Mouse (Mus musculus) embryonic facial prominence, embryonic 12.5 days (tissue): ENCODE measurements around the gene Max. TPM values are rescaled to one million over a fixed set of nuclear protein-coding genes. Genes with fewer than 3 reads are reported as not detected.
A peak's percentile ranks its signal among the peaks of the same experiment; 100 is the strongest.

Source experiments
- ATAC-seq: fragments of 200-750 bp; cut with Nextera tagmentation; 2 replicates; pipeline ENCODE4 v1.8.0; 2017; ENCODE audit not compliant: insufficient number of reproducible peaks, insufficient read depth, low FRiP score, low TSS enrichment
- H3K27ac ChIP-seq: fragments of 300-500 bp; sonication (generic); 2 replicates; pipeline ENCODE4 v1.5.1; 2016; ENCODE audit warnings: mild to moderate bottlenecking
- H3K27me3 ChIP-seq: fragments of 300-500 bp; sonication (generic); 2 replicates; pipeline ENCODE4 v1.6.1; 2016; ENCODE audit warnings: mild to moderate bottlenecking, moderate library complexity
- H3K36me3 ChIP-seq: fragments of 300-500 bp; sonication (generic); 2 replicates; pipeline ENCODE4 v1.6.1; 2016; ENCODE audit warnings: mild to moderate bottlenecking
- H3K4me1 ChIP-seq: fragments of 300-500 bp; sonication (generic); 2 replicates; pipeline ENCODE4 v1.6.1; 2016
- H3K4me2 ChIP-seq: fragments of 300-500 bp; sonication (generic); replicated peaks from 2 replicates; pipeline ENCODE4 v1.6.1; 2016; ENCODE audit warnings: mild to moderate bottlenecking, moderate library complexity
- H3K4me3 ChIP-seq: fragments of 300-500 bp; sonication (generic); 2 replicates; pipeline ENCODE4 v1.5.1; 2016; ENCODE audit warnings: mild to moderate bottlenecking
- H3K9ac ChIP-seq: fragments of 300-500 bp; sonication (generic); 2 replicates; pipeline ENCODE4 v1.6.1; 2016; ENCODE audit warnings: mild to moderate bottlenecking, moderate library complexity
- H3K9me3 ChIP-seq: fragments of 300-500 bp; sonication (generic); 2 replicates; pipeline ENCODE4 v1.6.1; 2016; ENCODE audit warnings: mild to moderate bottlenecking, moderate library complexity
- WGBS: fragments of 180-500 bp; shearing (Covaris S2); methylation state at CpG from one replicate; pipeline ENCODE4 v1.1.7; 2016; 5-methylcytosine and 5-hydroxymethylcytosine counted together
- polyA plus RNA-seq: library from polyadenylated mRNA; unstranded; fragments of >200 nt; fragmentation: Nextera tagmentation; extraction: Ambion mirVana; gene quantifications from 2 replicates; pipeline ENCODE4 v1.2.1, GENCODE M21; 2016

The Max gene
- polyA plus RNA-seq: 13.1 and 14.1 TPM in 2 replicates

GRCm38 (mm10) chr12:76961932-76962891 is at the start of gene Max:
Gene Max (minus strand): TSS chr12:76962201.
- Histone ChIP-seq H3K4me3 (peak within 1 kb of the TSS; percentile 90), H3K4me1 (no peaks in the 10 kb centered on the region; the same call in 1 of the 2 replicates), H3K27ac (no peak within 1 kb of the TSS), H3K9ac (peak within 1 kb of the TSS; percentile 79), H3K9me3 (no peaks in the 10 kb centered on the region), H3K27me3 (no peaks in the 10 kb centered on the region), H3K36me3 (peaks cover 9% of the 10 kb centered on the region; the same call in 1 of the 2 replicates), H3K4me2 (peak within 1 kb of the TSS; percentile 89)
- 1% methylated on average over 72 of the region's 73 CpGs for WGBS
- ATAC-seq: peak; percentile 99

GRCm38 (mm10) chr12:77011092-77011720 is 49.2 kb upstream of the Max start:
- no peak for ATAC-seq
- peaks cover 5% of the 10 kb centered on the region; the same call in 1 of the 2 replicates for H3K27me3 ChIP-seq
- H3K9me3 ChIP-seq: no peaks in the 10 kb centered on the region
- H3K36me3 ChIP-seq: no peaks in the 10 kb centered on the region
- no peak overlapping the region for H3K27ac ChIP-seq
- no peak overlapping the region for H3K9ac ChIP-seq
- H3K4me3 ChIP-seq: no peak overlapping the region
- no peak overlapping the region for H3K4me2 ChIP-seq
- no peaks in the 10 kb centered on the region for H3K4me1 ChIP-seq
- 56% methylated on average over 6 of the region's 6 CpGs for WGBS

- 63% methylated on average over 20 of the region's 20 CpGs for WGBS
- Histone ChIP-seq H3K9ac (no peak overlapping the region), H3K27ac (no peak overlapping the region), H3K9me3 (no peaks in the 10 kb centered on the region), H3K27me3 (peaks cover 5% of the 10 kb centered on the region; the same call in 1 of the 2 replicates), H3K4me3 (no peak overlapping the region), H3K36me3 (no peaks in the 10 kb centered on the region), H3K4me1 (no peaks in the 10 kb centered on the region), H3K4me2 (no peak overlapping the region)
- ATAC-seq: no peak
Measured at GRCm38 (mm10) chr12:77009202-77010030, 47.4 kb upstream of the Max start.

GRCm38 (mm10) chr12:77004893-77005292 is 42.9 kb upstream of the Max start:
- H3K4me2 ChIP-seq: no peak overlapping the region
- H3K4me3 ChIP-seq: no peak overlapping the region
- H3K4me1 ChIP-seq: peaks cover 4% of the 10 kb centered on the region; the same call in 1 of the 2 replicates
- no peaks in the 10 kb centered on the region for H3K9me3 ChIP-seq
- no peak for ATAC-seq
- peaks cover 9% of the 10 kb centered on the region; the same call in 1 of the 2 replicates for H3K27me3 ChIP-seq
- WGBS: 40% methylated on average over 10 of the region's 10 CpGs
- H3K36me3 ChIP-seq: no peaks in the 10 kb centered on the region
- no peak overlapping the region for H3K27ac ChIP-seq
- H3K9ac ChIP-seq: no peak overlapping the region

GRCm38 (mm10) chr12:77002551-77003228 is 40.7 kb upstream of the Max start:
- no peak overlapping the region for H3K4me2 ChIP-seq
- no peak overlapping the region for H3K9ac ChIP-seq
- no peak overlapping the region for H3K27ac ChIP-seq
- H3K4me3 ChIP-seq: no peak overlapping the region
- H3K36me3 ChIP-seq: no peaks in the 10 kb centered on the region
- peaks cover 9% of the 10 kb centered on the region; the same call in 1 of the 2 replicates for H3K27me3 ChIP-seq
- 82% methylated on average over 8 of the region's 8 CpGs for WGBS
- no peak for ATAC-seq
- H3K9me3 ChIP-seq: no peaks in the 10 kb centered on the region
- peaks cover 4% of the 10 kb centered on the region; the same call in 1 of the 2 replicates for H3K4me1 ChIP-seq

- Histone ChIP-seq H3K9ac (no peak overlapping the region), H3K4me3 (no peak overlapping the region), H3K36me3 (no peaks in the 10 kb centered on the region), H3K27me3 (0 out of 2 replicates have a peak, but pooled peaks cover 4% of the 10 kb centered on the region), H3K9me3 (no peaks in the 10 kb centered on the region), H3K27ac (no peak overlapping the region), H3K4me2 (no peak overlapping the region), H3K4me1 (peaks cover 4% of the 10 kb centered on the region; the same call in 1 of the 2 replicates)
- ATAC-seq: no peak
- 67% methylated on average over 1 of the region's 1 CpGs for WGBS
Measured at GRCm38 (mm10) chr12:77001312-77001711, 39.3 kb upstream of the Max start.

GRCm38 (mm10) chr12:77000705-77001284 is 38.8 kb upstream of the Max start:
- Histone ChIP-seq H3K27me3 (0 out of 2 replicates have a peak, but pooled peaks cover 4% of the 10 kb centered on the region), H3K27ac (no peak overlapping the region), H3K4me1 (peaks cover 4% of the 10 kb centered on the region; the same call in 1 of the 2 replicates), H3K9ac (no peak overlapping the region), H3K36me3 (no peaks in the 10 kb centered on the region), H3K4me3 (no peak overlapping the region), H3K4me2 (no peak overlapping the region), H3K9me3 (no peaks in the 10 kb centered on the region)
- no peak for ATAC-seq
- 10% methylated on average over 6 of the region's 6 CpGs for WGBS

GRCm38 (mm10) chr12:77000096-77000704 is 38.2 kb upstream of the Max start:
- peak; percentile 83; the same call in 1 of the 2 replicates for ATAC-seq
- WGBS: 21% methylated on average over 4 of the region's 4 CpGs
- Histone ChIP-seq H3K9ac (no peak overlapping the region), H3K27ac (no peak overlapping the region), H3K36me3 (no peaks in the 10 kb centered on the region), H3K4me3 (no peak overlapping the region), H3K9me3 (no peaks in the 10 kb centered on the region), H3K4me1 (peaks cover 4% of the 10 kb centered on the region; the same call in 1 of the 2 replicates), H3K27me3 (0 out of 2 replicates have a peak, but pooled peaks cover 4% of the 10 kb centered on the region), H3K4me2 (no peak overlapping the region)

- no peak for ATAC-seq
- Histone ChIP-seq H3K9ac (no peak overlapping the region), H3K27ac (no peak overlapping the region), H3K9me3 (no peaks in the 10 kb centered on the region), H3K36me3 (no peaks in the 10 kb centered on the region), H3K4me3 (no peak overlapping the region), H3K4me1 (no peaks in the 10 kb centered on the region), H3K27me3 (no peaks in the 10 kb centered on the region), H3K4me2 (no peak overlapping the region)
- 91% methylated on average over 5 of the region's 5 CpGs for WGBS
Measured at GRCm38 (mm10) chr12:76994766-76995165, 32.8 kb upstream of the Max start.

- Histone ChIP-seq H3K4me3 (no peak overlapping the region), H3K9me3 (no peaks in the 10 kb centered on the region), H3K9ac (no peak overlapping the region), H3K27ac (no peak overlapping the region), H3K27me3 (no peaks in the 10 kb centered on the region), H3K4me2 (no peak overlapping the region), H3K4me1 (no peaks in the 10 kb centered on the region), H3K36me3 (no peaks in the 10 kb centered on the region)
- ATAC-seq: no peak
- 91% methylated on average over 16 of the region's 16 CpGs for WGBS
Measured at GRCm38 (mm10) chr12:76992891-76993529, 31.0 kb upstream of the Max start.
